Mouse (Mus musculus) forebrain, embryonic 16.5 days (tissue): ENCODE results near the gene Lekr1. TPM values are rescaled to one million over a fixed set of nuclear protein-coding genes. Genes with fewer than 3 reads are reported as not detected.
A peak's percentile ranks its signal among the peaks of the same experiment; 100 is the strongest.

Experiments
- ATAC-seq: fragments of 200-750 bp; cut with Nextera tagmentation; 2 replicates; pipeline ENCODE4 v1.8.0; 2017; ENCODE audit warnings: mild to moderate bottlenecking, moderate library complexity
- H3K27ac ChIP-seq: fragments of 300-500 bp; sonication (generic); 2 replicates; pipeline ENCODE4 v1.5.1; 2014; ENCODE audit warnings: low read length, control low read depth
- H3K27me3 ChIP-seq: fragments of 300-500 bp; sonication (generic); replicated peaks from 2 replicates; pipeline ENCODE4 v1.6.1; 2014; ENCODE audit warnings: low read length; ENCODE audit not compliant: control insufficient read depth, insufficient read depth
- H3K36me3 ChIP-seq: fragments of 300-500 bp; sonication (generic); 2 replicates; pipeline ENCODE4 v1.6.1; 2014; ENCODE audit not compliant: control insufficient read depth, insufficient read depth
- H3K4me1 ChIP-seq: fragments of 300-500 bp; sonication (generic); replicated peaks from 2 replicates; pipeline ENCODE4 v1.6.1; 2014; ENCODE audit warnings: low read length; ENCODE audit not compliant: control insufficient read depth, insufficient read depth
- H3K4me2 ChIP-seq: fragments of 300-500 bp; sonication (generic); 2 replicates; pipeline ENCODE4 v1.6.1; 2014; ENCODE audit warnings: mild to moderate bottlenecking, low read length, control low read depth
- H3K4me3 ChIP-seq: fragments of 300-500 bp; sonication (generic); replicated peaks from 2 replicates; pipeline ENCODE4 v1.5.1; 2014; ENCODE audit warnings: mild to moderate bottlenecking, low read length, control low read depth
- H3K9ac ChIP-seq: fragments of 300-500 bp; sonication (generic); replicated peaks from 2 replicates; pipeline ENCODE4 v1.6.1; 2014; ENCODE audit warnings: low read depth, low read length, control low read depth
- H3K9me3 ChIP-seq: fragments of 300-500 bp; sonication (generic); 2 replicates; pipeline ENCODE4 v1.6.1; 2016; ENCODE audit warnings: low read length; ENCODE audit not compliant: control insufficient read depth
- WGBS: fragments of 180-500 bp; shearing (Covaris S2); extraction: QIAGEN DNeasy Blood & Tissue Kit; methylation state at CpG from one replicate; pipeline ENCODE4 v1.1.7; 2014; 5-methylcytosine and 5-hydroxymethylcytosine counted together
- polyA plus RNA-seq: library from polyadenylated mRNA; unstranded; fragments of >200 nt; fragmentation: Nextera tagmentation; extraction: Ambion mirVana; gene quantifications from 2 replicates; pipeline ENCODE4 v1.2.1, GENCODE M21; 2015

Lekr1 gene
- polyA plus RNA-seq, 1 experiment from 2014 or later: 7.9 TPM

DNA sequence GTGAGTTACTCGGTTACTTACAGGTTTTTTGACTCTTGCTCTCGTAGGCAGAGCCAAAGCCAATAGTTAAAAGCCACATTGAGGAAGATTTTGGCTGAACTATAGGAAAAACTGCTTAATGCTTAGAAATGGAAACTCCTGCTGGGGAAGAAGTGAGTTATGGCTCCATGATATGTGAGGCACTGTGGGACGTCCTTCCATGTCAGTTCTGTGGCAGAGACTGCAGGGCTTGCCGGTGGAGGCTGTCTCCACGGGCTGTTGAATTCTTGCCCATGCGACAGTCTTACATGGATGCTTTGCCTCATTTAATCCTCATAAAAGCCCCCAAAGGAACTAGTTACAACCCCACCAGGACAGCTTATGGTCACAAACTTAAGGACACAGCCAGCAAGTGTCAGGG lies 148.9 kb downstream of the Lekr1 start:
- H3K27me3 ChIP-seq: no peaks in the 10 kb centered on the region
- H3K4me2 ChIP-seq: no peak overlapping the region
- WGBS: 80% methylated on average over 6 of the region's 6 CpGs
- H3K36me3 ChIP-seq: no peaks in the 10 kb centered on the region
- H3K9ac ChIP-seq: no peak overlapping the region
- H3K4me1 ChIP-seq: no peaks in the 10 kb centered on the region
- no peak overlapping the region for H3K4me3 ChIP-seq
- H3K27ac ChIP-seq: no peak overlapping the region
- H3K9me3 ChIP-seq: no peaks in the 10 kb centered on the region
- ATAC-seq: no peak

DNA sequence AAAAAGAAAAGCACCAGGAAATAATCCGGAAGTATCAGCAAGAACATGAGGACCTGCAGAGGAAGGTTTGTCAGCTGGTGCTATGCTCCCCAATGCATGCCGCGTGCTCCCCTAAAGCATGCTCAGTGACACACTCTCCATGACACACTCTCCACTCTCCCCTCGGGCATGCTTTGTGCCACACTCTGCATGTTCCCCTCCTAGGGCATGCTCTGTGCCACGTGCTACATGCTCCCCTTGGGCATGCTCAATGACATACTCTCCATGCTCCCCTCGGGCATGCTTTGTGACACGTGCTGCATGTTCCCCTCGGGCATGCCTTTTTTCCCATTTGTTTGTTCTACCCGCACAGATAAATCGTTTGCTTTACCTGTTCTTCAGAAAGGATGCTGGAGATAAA lies 150.0 kb downstream of the Lekr1 start:
- no peaks in the 10 kb centered on the region for H3K27me3 ChIP-seq
- H3K4me2 ChIP-seq: no peak overlapping the region
- ATAC-seq: no peak
- no peak overlapping the region for H3K9ac ChIP-seq
- no peak overlapping the region for H3K4me3 ChIP-seq
- 87% methylated on average over 10 of the region's 10 CpGs for WGBS
- no peak overlapping the region for H3K27ac ChIP-seq
- H3K36me3 ChIP-seq: no peaks in the 10 kb centered on the region
- no peaks in the 10 kb centered on the region for H3K4me1 ChIP-seq
- H3K9me3 ChIP-seq: no peaks in the 10 kb centered on the region

DNA sequence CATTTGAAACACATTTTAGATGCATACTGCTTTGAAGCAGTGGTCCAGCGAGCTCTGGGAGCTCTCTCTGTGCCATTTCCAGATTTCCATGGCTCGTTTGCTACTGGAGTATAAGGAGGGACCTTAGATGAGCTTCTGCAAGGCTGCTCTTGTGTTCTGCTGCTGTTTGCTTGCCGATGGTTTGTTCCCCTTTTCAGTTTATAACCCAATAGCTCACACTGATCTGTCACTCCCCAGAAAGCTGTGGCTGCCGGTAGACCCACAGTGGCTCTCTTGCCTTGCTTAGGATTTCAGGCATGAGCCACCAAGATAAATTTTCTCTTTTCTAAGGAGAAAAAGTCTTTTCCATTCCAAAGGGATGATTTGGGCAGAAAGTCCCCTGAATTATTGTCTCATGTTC lies 152.6 kb downstream of the Lekr1 start:
- H3K9ac ChIP-seq: no peak overlapping the region
- WGBS: 82% methylated on average over 4 of the region's 4 CpGs
- no peak for ATAC-seq

DNA sequence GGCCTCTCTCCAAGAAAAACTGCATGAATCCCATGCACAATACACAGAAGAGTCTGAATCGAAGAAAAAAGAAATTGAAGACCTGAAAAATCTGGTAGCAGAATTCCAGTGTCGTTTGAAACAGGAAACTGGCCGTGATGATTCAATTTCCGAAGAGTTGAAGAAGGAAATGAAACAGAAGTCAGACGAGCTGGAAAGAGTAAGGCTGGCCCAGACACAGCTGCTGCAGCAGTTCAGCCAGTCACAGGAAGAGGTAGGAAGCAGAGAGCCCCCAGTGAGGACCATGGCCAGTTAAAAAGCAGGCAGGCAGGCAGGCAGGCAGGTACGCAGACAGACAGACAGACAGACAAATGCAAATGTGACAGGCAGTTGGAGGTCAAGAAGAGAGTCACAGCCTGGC lies 153.8 kb downstream of the Lekr1 start:
- no peaks in the 10 kb centered on the region for H3K4me1 ChIP-seq
- WGBS: 81% methylated on average over 6 of the region's 6 CpGs

More for the DNA sequence above, 152.6 kb downstream of the Lekr1 start:
- H3K4me1 ChIP-seq: no peaks in the 10 kb centered on the region
- no peaks in the 10 kb centered on the region for H3K36me3 ChIP-seq
- H3K4me3 ChIP-seq: no peak overlapping the region
- H3K27ac ChIP-seq: no peak overlapping the region
- no peaks in the 10 kb centered on the region for H3K27me3 ChIP-seq
- H3K9me3 ChIP-seq: no peaks in the 10 kb centered on the region
- no peak overlapping the region for H3K4me2 ChIP-seq

DNA sequence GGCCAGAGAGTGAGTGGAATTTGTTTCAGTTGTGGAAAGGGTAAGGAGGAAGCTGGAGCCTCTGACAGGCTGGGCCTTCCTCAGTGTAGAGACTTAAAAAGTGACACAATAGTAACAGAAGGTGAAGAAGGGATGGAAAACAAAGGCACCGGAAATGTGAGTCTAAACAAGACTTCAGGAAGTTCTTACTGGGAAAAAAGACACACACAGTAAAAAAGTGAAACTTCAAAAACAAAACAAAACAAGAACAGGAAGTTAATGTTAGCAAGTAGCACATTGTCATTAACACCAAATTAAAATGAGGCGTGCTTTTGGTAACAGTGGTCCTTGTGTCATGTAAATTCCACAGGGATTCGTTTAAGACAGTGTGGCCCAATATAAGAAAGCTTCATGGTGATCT lies 158.9 kb downstream of the Lekr1 start:
- no peak for ATAC-seq
- Histone ChIP-seq H3K27me3 (no peaks in the 10 kb centered on the region), H3K4me2 (no peak overlapping the region), H3K4me3 (no peak overlapping the region), H3K9me3 (no peaks in the 10 kb centered on the region), H3K36me3 (no peaks in the 10 kb centered on the region), H3K9ac (no peak overlapping the region), H3K4me1 (peaks cover 6% of the 10 kb centered on the region), H3K27ac (no peak overlapping the region)
- 51% methylated on average over 3 of the region's 3 CpGs for WGBS

More for the DNA sequence above, 153.8 kb downstream of the Lekr1 start:
- no peak overlapping the region for H3K27ac ChIP-seq
- ATAC-seq: no peak
- no peak overlapping the region for H3K4me2 ChIP-seq
- no peaks in the 10 kb centered on the region for H3K27me3 ChIP-seq
- H3K9me3 ChIP-seq: no peaks in the 10 kb centered on the region
- no peak overlapping the region for H3K4me3 ChIP-seq
- H3K9ac ChIP-seq: no peak overlapping the region
- H3K36me3 ChIP-seq: no peaks in the 10 kb centered on the region

DNA sequence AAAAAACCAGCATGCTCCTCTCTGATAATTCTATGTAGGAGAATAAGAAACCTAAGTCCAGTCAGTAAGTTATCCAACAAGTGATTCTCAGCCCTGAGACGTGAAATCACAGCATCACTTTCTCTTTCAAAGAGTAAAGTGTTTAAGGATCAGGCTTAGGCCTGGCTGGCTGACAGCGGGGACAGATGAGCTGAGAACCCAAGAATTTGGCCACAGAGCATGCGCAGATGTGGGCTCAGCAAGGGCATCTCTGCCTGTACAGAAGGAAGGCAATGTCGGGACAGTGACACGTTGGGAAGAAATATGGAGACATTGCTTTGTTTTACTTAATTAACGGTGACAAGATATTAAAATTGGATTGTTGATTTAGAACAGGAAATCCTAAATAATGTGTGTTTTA lies 160.7 kb downstream of the Lekr1 start:
- Histone ChIP-seq H3K4me3 (no peak overlapping the region), H3K4me2 (no peak overlapping the region), H3K36me3 (no peaks in the 10 kb centered on the region), H3K9me3 (no peaks in the 10 kb centered on the region), H3K9ac (no peak overlapping the region), H3K27me3 (no peaks in the 10 kb centered on the region), H3K27ac (no peak overlapping the region), H3K4me1 (peaks cover 6% of the 10 kb centered on the region)
- no peak for ATAC-seq
- WGBS: 77% methylated on average over 6 of the region's 6 CpGs

DNA sequence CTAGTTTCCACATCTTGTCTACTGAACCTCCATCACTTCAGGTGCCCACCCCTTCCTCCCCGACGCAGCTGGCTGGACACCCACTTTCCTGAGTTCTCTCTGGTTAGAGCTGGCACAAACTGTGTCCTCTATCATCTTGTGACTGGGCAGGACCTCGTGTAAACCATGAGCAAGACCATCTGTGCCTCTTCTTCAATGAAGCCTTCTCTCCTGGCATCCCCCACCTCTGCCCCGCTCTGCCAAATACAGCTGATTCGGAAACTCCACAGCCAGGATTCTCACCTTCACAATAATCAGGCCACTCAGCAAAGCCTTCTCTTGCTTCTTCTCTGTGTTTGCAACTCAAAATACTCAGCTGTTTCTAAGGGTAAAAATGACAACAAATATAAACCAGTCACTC lies 161.4 kb downstream of the Lekr1 start:
- Histone ChIP-seq H3K27ac (no peak overlapping the region), H3K9ac (no peak overlapping the region), H3K4me2 (no peak overlapping the region), H3K4me1 (peaks cover 6% of the 10 kb centered on the region), H3K27me3 (no peaks in the 10 kb centered on the region), H3K4me3 (no peak overlapping the region), H3K9me3 (no peaks in the 10 kb centered on the region), H3K36me3 (no peaks in the 10 kb centered on the region)
- no peak for ATAC-seq
- 73% methylated on average over 5 of the region's 5 CpGs for WGBS

DNA sequence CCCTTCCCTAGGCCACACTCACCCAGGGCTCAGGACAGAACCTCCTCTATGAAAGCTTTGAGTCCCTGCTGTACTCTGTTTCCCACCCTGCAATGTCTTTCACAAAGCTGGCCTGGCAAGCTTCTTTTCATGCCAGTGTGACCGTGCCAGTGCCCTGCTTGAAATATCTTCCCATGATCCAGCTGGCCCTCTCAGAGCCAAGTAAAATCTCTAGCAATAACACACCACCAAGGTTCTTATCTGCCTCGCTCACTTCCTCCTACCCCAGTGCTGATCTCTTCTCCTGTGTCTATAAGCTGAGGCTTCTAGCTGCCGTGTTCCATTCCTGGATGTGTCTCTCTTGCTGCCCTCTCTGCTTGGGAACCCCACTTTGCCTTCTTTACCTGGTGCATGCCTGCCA lies 162.0 kb downstream of the Lekr1 start:
- Histone ChIP-seq H3K4me2 (no peak overlapping the region), H3K4me1 (peaks cover 6% of the 10 kb centered on the region), H3K4me3 (no peak overlapping the region), H3K36me3 (no peaks in the 10 kb centered on the region), H3K9ac (no peak overlapping the region), H3K27me3 (no peaks in the 10 kb centered on the region), H3K9me3 (no peaks in the 10 kb centered on the region), H3K27ac (no peak overlapping the region)
- no peak for ATAC-seq
- WGBS: 58% methylated on average over 3 of the region's 3 CpGs

DNA sequence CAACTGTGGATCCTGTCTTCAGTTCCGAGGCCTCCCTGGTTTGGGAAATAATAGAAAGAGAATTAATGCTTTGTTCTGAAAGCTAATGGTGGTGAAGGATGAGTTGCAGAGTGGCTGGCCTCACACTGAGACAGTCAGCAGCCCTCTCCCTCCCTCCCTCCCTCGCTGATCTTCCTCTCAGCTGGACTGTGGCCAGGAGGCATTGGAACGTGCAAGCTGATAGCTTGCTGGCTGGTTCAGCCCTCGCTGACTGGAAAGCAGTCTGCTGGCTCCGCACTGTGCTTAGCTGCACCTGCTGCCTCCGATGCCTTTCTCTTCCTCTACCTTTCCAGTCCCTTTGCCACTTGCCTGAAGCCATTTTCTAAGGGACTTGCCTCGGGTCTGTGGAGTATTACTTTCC lies 163.2 kb downstream of the Lekr1 start:
- Histone ChIP-seq H3K27me3 (no peaks in the 10 kb centered on the region), H3K9ac (no peak overlapping the region), H3K27ac (no peak overlapping the region), H3K36me3 (no peaks in the 10 kb centered on the region), H3K4me2 (no peak overlapping the region), H3K4me1 (peaks cover 9% of the 10 kb centered on the region), H3K4me3 (no peak overlapping the region), H3K9me3 (no peaks in the 10 kb centered on the region)
- peak; percentile 90 for ATAC-seq
- 6% methylated on average over 7 of the region's 7 CpGs for WGBS

DNA sequence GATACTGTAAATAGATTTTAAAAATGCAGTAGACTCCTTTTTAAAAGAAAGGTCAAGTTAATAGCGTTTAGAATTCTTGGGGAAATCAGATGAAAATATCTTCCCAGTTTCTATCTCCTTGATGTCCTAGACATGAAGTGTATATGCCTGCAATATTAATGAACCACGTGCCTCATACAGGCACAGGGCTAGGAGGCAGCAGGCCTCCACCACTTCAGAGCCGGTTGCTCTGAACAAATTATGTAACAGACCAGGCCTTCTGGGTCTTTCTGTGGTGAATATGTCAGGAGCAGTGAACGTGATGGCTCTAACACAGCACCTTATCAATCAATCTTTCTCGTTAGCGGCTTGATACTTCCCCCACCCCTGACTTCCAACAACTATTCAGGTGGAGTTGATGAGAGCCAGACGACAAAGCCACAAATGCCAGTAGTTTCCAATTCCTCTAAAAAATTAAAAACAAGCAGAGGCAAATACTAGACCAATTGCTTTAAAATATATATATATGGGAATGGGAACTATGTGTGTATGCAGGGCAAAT lies 164.0 kb downstream of the Lekr1 start:
- Histone ChIP-seq H3K9me3 (no peaks in the 10 kb centered on the region), H3K27me3 (no peaks in the 10 kb centered on the region), H3K4me2 (no peak overlapping the region), H3K27ac (no peak overlapping the region), H3K36me3 (no peaks in the 10 kb centered on the region), H3K4me1 (peaks cover 11% of the 10 kb centered on the region), H3K9ac (no peak overlapping the region), H3K4me3 (no peak overlapping the region)
- no peak for ATAC-seq
- 65% methylated on average over 7 of the region's 7 CpGs for WGBS
